In genomic region chr1:131218933-131219332, GRCm38 (mm10) we compare ENCODE assay signal across 22 mouse cellular contexts.
"Had no signal": no experiment of that assay in that cellular context is flagged by ENCODE, and none has a peak within 500 bp of the region (broad histone marks: within the 10 kb centered on the region; RNA-seq: fewer than 3 reads in every experiment).

No protein-coding gene starts in this region.

- H3K27ac ChIP-seq: heart, embryonic 10.5 days; hindbrain, embryonic 13.5 days; hindbrain, embryonic 15.5 days; hindbrain, postnatal 0 days; kidney, embryonic 15.5 days; kidney, postnatal 0 days; limb, embryonic 13.5 days; limb, embryonic 15.5 days; liver, embryonic 12.5 days had no signal

- H3K4me3 ChIP-seq: heart, embryonic 10.5 days; heart, embryonic 12.5 days; hindbrain, embryonic 13.5 days; hindbrain, embryonic 15.5 days; kidney, embryonic 15.5 days; limb, embryonic 13.5 days; limb, embryonic 15.5 days; liver, embryonic 12.5 days had no signal

- ATAC-seq: hindbrain, postnatal 0 days; intestine, embryonic 16.5 days; liver, embryonic 12.5 days had no signal

- DNase-seq: gastrocnemius, postnatal 10 days; gastrocnemius, postnatal 25 days; heart, adult 18-20 months; heart, postnatal 4 days; kidney, adult 11 months; kidney, adult 2 months; kidney, adult 9 months; kidney, postnatal 14 days; kidney, postnatal 36 days; layer of hippocampus, adult 9-11 months; left cerebral cortex, postnatal 4 days had no signal
